Mouse (Mus musculus) gastrocnemius, postnatal 36 days (tissue): Measurements from ENCODE around the gene Cckbr. TPM values are rescaled to one million over a fixed set of nuclear protein-coding genes. Genes with fewer than 3 reads are reported as not detected.

Source experiments
- DNase-seq, 2 experiments: peaks; one replicate each; pipeline ENCODE4 v3.0.0; 2022
- intact Hi-C: fragments of 180-260 bp; cut with DNase I; formaldehyde crosslinking; loops from one replicate; pipeline ENCODE4 v1.15.1; 2025
- long read RNA-seq, 2 experiments: library from polyadenylated mRNA; stranded (forward); transcript quantifications; one replicate each; pipeline ENCODE4 v2.0.0; 2021
- total RNA-seq, 2 experiments: library from RNA; stranded (reverse); gene quantifications; 2 replicates each; pipeline ENCODE4 v1.2.3; 2021

Cckbr gene
- not detected for total RNA-seq
- long read RNA-seq, experiment 1 = 0 reads
- long read RNA-seq, experiment 2 = 0 reads

- intact Hi-C loops = loop anchor here (1.0 kb wide), 1 partner anchor 45 kb away; no protein-coding TSS in a partner anchor
These were observed at the start of gene Cckbr for GRCm38 (mm10) chr7:105425424-105426043. Gene Cckbr (plus strand): TSS chr7:105425731.

GRCm38 (mm10) chr7:105380329-105380728 lies 45.2 kb upstream of the Cckbr start:
- DNase-seq = no peak
- intact Hi-C loops = no loop called here

More at GRCm38 (mm10) chr7:105425424-105426043, at the start of gene Cckbr:
- DNase-seq = no peak

- DNase-seq = no peak
- intact Hi-C loops = no loop called here
These were observed 37.8 kb upstream of the Cckbr start for GRCm38 (mm10) chr7:105387696-105388095.

- DNase-seq = no peak
- intact Hi-C loops = no loop called here
These were observed 35.3 kb upstream of the Cckbr start for GRCm38 (mm10) chr7:105390236-105390635.

GRCm38 (mm10) chr7:105394606-105395005 lies 30.9 kb upstream of the Cckbr start:
- no peak for DNase-seq
- intact Hi-C loops = no loop called here

- no peak for DNase-seq
- intact Hi-C loops = no loop called here
These were observed 30.3 kb upstream of the Cckbr start for GRCm38 (mm10) chr7:105395131-105395820.

GRCm38 (mm10) chr7:105396126-105396525 lies 29.4 kb upstream of the Cckbr start:
- no peak for DNase-seq
- intact Hi-C loops = no loop called here

- no peak for DNase-seq
- intact Hi-C loops = no loop called here
These were observed 26.2 kb upstream of the Cckbr start for GRCm38 (mm10) chr7:105399058-105399934.

GRCm38 (mm10) chr7:105399935-105400624 lies 25.5 kb upstream of the Cckbr start, which contains the start of gene Fam160a2:
Gene Fam160a2 (minus strand): TSS chr7:105400054.
- intact Hi-C loops = loop anchor here (5.0 to 10.0 kb wide), 2 partner anchors 235 to 412 kb away; partner anchors contain the start of genes Mrpl17 and Trim3

GRCm38 (mm10) chr7:105404268-105404667 lies 21.3 kb upstream of the Cckbr start, which contains the start of gene Cnga4:
Gene Cnga4 (plus strand): TSS chr7:105404568.
- no peak for DNase-seq
- intact Hi-C loops = loop anchor here (5.0 to 10.0 kb wide), 2 partner anchors 231 to 408 kb away; partner anchors contain the start of genes Mrpl17 and Trim3

More at GRCm38 (mm10) chr7:105399935-105400624, 25.5 kb upstream of the Cckbr start, which contains the start of gene Fam160a2:
- DNase-seq = peak; percentile 99 to 100

GRCm38 (mm10) chr7:105406322-105406721 lies 19.2 kb upstream of the Cckbr start:
- intact Hi-C loops = loop anchor here (10.0 kb wide), 1 partner anchor 228 kb away; the partner anchor contains the start of gene Trim3
- no peak for DNase-seq

- peak; percentile 70 to 76 for DNase-seq
- intact Hi-C loops = loop anchor here (2.0 kb wide), 2 partner anchors 67 to 103 kb away; no protein-coding TSS in a partner anchor
These were observed 13.5 kb upstream of the Cckbr start for GRCm38 (mm10) chr7:105411874-105412632.

- intact Hi-C loops = no loop called here
- DNase-seq = no peak
These were observed 11.1 kb upstream of the Cckbr start for GRCm38 (mm10) chr7:105414385-105414784.

- no peak for DNase-seq
- intact Hi-C loops = no loop called here
These were observed 9.0 kb upstream of the Cckbr start for GRCm38 (mm10) chr7:105416529-105416928.

GRCm38 (mm10) chr7:105418106-105418505 lies 7.4 kb upstream of the Cckbr start:
- no peak for DNase-seq
- intact Hi-C loops = no loop called here

GRCm38 (mm10) chr7:105420903-105421302 lies 4.6 kb upstream of the Cckbr start:
- DNase-seq = no peak
- intact Hi-C loops = no loop called here

GRCm38 (mm10) chr7:105424368-105424767 lies 1.2 kb upstream of the Cckbr start:
- DNase-seq = no peak

GRCm38 (mm10) chr7:105426051-105426450 lies 520 bp downstream of the Cckbr start:
- intact Hi-C loops = loop anchor here (1.0 kb wide), 1 partner anchor 44 kb away; no protein-coding TSS in a partner anchor
- DNase-seq = no peak

More at GRCm38 (mm10) chr7:105424368-105424767, 1.2 kb upstream of the Cckbr start:
- intact Hi-C loops = no loop called here

GRCm38 (mm10) chr7:105432058-105432457 lies 6.5 kb downstream of the Cckbr start:
- intact Hi-C loops = no loop called here
- no peak for DNase-seq
